Mouse (Mus musculus) small intestine, adult 2 months (tissue): ENCODE results near the gene Golga4.

Source experiments
- CTCF ChIP-seq: fragments of 200-500 bp; IDR thresholded peaks from 2 replicates; pipeline ENCODE4 v1.5.1; 2012; ENCODE audit warnings: low read depth, mild to moderate bottlenecking, control low read depth, inconsistent platforms, low read length, moderate library complexity, mixed read lengths; ENCODE audit not compliant: insufficient replicate concordance, insufficient read length; ENCODE audit errors: extremely low read depth
- POLR2A ChIP-seq: fragments of 200-500 bp; IDR thresholded peaks from 2 replicates; pipeline ENCODE4 v1.6.1; 2012; ENCODE audit warnings: low read depth, mild to moderate bottlenecking, control low read depth, inconsistent platforms, low read length, moderate library complexity

GRCm38 (mm10) chr9:118584838-118585237, 78.8 kb downstream of the Golga4 start:
- no peak for TF ChIP-seq CTCF
- no peak for TF ChIP-seq POLR2A
